Mouse (Mus musculus): Measurements from ENCODE around the gene Cbr1.
"Not testable (repeated sequence)": the region's sequence is repeated elsewhere in the genome, so short reads cannot be mapped to it uniquely, and the experiment has no call there.

The Cbr1 gene

DNA sequence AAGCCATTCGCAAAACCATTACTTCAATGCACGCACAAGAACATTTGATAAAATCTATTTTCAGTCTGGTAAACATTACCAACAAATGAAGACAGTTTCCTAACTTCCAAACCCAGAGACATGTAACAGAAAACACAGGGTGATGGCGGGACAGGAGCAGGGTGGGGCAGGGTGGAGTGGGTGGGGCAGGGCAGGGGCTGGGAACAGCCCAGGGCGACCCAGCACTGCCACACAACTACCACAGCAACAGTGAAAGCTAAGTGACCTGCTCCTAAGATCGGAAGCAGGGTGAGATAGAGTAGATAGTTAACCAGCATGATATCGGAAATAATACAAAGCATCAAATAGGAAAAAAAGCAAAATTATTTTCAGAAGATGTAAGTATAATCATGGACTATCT, 6.2 kb upstream of the Cbr1 start:
- DNase-seq: no peak

DNA sequence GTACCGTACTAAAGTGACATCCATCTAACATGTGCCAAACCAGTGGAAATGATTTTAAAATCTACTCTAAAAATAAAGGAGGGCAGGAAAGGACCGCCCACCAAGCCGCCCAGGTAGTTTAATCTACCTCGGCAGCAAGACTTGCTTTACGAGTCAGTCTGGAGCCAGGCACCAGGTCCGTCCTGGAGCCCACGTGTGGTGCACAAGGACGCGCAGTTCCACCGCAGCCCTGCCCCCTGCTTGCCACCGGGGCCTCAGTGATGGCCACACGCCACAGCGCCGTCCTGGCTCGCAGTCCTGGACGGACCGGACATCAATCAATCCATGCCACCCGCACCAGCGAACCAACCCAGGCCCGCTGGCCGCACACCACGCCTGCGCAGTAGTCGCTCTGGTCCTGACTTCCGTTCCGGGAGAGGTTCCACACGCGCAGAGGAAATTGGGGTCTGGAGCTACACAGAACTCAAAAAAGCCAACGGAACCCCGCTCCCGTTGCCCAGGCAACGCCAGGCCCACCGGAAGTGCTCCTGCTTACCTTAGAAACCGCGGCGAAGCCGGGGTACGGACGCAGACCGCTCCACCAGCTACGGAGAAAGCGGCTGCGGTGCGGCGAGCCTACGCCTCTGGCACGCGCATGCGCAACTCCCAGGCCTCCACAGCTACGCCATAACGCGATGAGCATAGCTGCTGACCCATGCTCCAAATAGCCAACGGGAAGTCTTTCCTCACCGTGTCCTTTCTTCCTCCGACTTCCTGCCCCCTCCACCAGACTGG, 2.0 kb upstream of the Cbr1 start, which contains the start of gene Setd4:
TSS of gene Setd4 (minus strand) at position 625 of the 774 bp plus-strand sequence.
- DNase-seq: peak; percentile 95 to 98

DNA sequence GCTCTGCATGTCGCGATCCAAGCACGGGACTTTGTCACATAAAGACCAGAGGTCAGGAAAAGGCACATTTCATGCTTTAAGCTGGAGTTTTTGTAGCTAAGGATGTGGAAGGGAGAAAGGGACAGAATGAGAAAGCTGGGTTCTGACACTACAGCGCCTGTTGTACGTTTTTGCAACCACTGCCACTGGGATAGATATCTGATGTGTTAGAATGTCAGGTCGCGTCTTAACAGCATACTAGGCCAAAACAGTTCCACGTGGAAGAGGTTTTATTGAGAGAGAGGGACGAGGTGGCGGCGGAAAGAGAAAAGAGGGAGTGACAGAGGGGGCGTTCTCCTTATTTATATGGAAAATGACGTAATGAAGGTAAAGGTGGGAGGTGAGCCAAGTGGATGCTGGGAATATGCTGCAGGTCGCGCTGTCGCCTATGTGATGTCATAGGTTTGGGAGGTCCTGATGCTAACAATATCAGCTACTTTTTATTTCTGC, 1.1 kb upstream of the Cbr1 start:
- peak in 1 of 2 experiments; percentile 2 for DNase-seq

DNA sequence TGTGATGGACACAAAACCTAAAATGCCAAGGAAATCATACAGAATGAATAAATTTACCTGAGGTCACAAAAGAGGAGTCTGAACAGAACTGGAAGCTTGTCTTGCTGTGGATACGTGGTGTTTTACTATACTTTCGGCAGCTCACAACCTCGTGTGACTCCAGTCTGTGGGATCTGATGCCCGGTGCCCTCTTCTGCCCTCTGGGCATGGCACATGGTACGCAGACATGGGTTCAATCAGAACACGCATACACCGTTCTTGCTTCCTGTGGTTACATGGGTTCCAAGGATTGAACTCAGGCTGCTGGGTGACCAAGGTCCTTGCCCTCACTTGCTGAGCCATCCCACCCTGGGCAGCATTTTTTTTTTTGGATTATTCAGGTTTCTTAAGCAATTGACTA, 493 bp downstream of the Cbr1 start:
- DNase-seq: no peak

DNA sequence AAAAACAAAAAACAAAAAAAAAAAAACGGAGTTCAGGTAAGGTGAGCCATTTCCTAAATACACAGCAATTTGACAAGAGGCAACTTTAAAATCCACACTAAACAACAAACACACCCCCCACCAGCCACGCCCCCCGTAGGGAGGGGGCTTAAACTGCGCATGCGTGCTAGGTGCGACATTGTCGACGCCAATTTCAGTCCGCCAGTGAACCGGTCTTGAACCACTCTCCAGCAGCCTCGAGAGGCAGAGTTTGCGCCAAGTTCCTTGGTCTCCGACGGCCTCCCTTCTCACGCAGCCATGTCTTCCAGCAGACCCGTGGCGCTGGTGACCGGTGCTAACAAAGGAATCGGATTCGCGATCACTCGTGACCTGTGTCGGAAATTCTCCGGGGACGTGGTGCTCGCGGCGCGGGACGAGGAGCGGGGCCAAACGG, 2.0 kb downstream of the Cbr1 start:
- peak; percentile 87 to 93 for DNase-seq

DNA sequence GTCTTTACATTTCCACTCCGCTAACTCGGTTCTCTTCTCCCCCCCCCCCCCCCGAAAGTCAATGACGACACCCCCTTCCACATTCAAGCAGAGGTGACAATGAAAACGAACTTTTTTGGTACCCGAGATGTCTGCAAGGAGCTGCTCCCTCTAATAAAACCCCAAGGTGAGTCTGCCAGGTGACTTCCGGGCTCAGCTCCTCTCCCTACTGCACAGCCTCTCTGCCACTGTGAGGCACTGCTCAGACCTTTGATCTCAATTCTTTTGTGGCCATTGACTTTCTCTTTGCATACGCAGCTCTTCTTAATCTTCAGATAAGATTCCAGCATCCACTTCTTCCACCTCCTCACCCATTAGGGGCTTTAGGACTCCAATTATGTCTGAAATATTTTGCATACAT, 3.1 kb downstream of the Cbr1 start:
- DNase-seq: no peak

DNA sequence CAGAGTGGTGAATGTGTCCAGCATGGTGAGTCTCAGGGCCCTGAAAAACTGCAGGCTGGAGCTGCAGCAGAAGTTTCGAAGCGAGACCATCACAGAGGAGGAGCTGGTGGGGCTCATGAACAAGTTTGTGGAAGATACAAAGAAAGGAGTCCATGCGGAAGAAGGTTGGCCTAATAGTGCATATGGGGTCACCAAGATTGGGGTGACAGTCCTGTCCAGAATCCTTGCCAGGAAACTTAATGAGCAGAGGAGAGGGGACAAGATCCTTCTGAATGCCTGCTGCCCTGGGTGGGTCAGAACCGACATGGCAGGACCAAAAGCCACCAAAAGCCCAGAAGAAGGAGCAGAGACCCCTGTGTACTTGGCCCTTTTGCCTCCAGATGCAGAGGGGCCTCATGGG, 4.1 kb downstream of the Cbr1 start:
- no peak for DNase-seq

DNA sequence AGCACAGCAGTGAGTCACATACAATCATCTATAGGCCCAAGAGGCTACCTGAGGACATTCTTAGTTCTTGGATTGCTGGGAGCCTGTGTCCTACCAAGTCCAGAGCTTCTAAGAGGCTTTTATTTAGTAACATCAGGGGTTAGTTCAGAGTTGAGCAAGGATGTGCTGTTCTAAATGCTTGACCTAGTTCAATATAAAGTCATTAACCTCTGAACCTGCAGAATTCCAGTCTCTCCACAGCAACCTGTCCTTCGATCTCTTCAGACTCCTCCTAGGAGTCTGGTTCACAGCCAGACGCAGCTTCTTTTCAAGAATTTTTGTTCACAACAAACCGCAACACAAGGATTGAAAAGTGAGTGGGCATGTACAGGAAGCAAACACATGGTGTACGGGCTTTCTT, 5.3 kb downstream of the Cbr1 start:
- DNase-seq: peak in 1 of 2 experiments; percentile 17

DNA sequence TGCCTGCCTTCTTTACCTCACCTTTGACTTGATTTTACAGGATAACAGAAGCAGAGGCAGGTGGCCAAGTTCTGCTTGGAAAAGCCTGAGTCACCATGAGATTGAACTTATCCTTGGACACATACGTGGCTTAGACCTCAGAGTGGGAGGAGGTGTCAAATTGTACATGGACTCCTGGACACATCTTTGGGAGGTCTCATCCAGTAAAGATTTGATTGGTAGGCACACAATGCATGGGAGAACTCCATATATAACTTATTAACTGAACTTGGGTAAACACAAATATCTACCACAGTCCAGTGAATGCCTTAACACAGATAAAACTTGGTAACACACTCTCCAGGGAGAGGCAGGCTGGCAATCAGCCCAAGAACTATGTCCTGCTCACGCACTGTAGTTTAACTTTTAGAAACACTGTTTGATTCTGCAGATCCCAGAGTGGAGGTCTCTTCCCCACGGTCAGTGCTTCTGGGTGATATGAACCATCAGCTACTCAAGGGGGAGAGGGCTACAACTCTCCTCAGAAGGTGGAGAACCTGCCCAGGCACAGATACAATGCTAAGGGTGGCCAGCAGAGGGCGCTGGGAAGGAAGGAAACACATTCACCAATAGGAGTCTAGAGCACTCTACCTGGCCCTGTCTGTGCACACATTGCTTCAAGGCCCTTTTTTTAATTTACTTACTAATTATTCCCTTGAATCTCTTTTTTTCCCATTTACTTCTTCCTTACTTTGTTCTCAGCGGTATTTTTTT, 9.6 kb downstream of the Cbr1 start:
- peak; percentile 80 to 85 for DNase-seq

DNA sequence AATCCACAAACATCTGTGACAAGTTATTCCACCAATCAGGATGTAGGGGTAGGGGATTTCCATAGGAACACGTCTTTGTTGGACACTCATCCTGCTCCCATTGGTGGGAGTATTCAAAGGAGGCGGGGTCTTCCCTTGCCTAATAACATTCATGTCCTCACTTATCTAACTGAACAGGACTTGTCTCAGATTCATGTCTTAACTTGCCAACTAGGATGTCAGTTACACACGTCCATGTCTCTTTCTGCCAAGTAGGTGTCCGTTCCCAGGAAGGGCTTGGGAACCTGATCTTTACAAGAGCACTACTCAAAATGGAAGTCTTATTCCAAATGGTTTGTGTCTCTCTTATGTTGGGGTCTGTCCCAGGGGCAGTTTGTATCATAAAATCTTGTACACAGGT, 18.1 kb downstream of the Cbr1 start:
- not testable (repeated sequence) for DNase-seq

DNA sequence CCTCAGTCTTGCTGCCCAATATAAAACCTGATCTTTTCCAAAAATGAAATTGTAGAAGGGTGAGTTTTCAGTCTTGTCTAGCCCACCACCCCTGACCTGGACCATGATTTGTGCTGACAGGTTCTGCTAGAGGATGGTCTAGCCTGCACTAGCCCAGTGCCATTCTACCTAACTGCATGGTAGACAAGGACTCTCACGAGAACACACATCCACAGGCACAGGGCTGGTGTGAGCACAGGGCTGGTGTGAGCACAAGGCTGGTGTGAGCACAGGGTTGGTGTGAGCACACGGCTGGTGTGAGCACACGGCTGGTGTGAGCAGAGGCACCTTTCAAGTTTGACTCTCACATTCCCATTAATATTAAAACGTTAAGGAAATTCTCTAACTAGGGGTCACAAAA, 19.0 kb downstream of the Cbr1 start:
- no peak for DNase-seq

DNA sequence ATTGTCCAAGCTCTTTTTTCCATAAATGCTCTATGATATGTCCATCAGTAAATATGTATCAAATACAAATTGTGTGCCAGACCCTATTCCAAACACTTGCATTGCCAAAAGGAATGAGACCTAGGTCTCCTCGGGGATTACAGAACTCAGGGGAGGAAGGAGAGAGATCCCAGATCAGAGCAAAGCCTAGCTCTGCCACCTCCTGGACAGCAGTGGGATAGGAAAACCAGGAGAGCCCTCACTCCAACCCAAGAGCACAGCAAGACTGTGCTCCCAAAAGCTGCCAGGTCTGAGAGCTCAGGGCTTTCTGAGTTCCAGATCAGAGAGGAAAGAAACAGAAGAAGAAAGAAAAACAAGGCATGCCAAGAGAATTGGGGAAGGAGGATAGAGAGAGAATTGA, 21.1 kb downstream of the Cbr1 start:
- peak; percentile 55 to 61 for DNase-seq

DNA sequence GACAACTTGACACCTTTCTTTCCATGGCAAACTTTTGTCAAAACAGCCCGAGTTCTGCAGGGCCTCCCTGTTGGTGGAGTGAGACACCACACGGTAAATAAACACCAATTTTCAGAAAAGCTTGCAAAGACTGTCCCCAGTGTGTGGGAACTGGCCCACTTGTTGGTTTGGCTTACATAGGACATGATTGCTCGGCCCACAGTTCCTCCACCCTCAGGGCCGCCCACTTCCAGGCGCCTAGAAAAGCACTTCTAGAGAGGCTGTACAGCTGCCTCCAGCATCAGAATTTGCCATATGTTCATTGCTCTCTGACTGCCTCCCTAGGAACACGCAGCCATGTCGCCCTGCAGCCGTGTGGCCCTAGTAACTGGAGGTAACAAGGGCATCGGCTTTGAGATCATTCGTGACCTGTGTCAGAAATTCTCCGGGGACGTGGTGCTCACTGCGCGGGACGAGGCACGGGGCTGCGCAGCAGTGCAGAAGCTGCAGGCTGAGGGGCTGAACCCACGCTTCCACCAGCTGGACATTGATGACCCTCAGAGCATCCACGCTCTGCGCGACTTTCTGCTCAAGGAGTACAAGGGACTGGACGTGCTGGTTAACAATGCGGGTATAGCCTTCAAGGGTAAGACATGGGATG, 22.2 kb downstream of the Cbr1 start, which contains the start of gene Gm5678:
TSS of gene Gm5678 (plus strand) at position 337 of the 640 bp plus-strand sequence.
- no peak for DNase-seq

DNA sequence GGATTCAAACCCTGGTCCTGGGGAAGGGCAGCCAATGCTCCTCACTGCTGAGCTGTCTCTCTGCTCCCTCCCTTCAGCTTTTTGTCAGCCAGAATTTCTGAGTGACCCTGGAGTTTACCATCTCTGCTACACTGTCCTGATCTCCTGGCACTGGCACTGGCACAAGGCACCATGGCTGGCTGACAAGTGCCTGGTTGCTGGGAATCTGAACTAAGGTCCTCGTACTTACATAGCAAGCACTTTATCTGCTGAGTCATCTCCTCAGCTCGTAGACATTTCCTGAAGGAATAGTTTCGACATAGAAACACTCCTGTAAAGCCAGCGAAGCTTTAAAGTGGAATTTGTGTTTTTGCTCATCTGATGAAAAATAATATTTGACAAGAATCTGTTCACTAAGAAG, 38.4 kb downstream of the Cbr1 start:
- DNase-seq: no peak

DNA sequence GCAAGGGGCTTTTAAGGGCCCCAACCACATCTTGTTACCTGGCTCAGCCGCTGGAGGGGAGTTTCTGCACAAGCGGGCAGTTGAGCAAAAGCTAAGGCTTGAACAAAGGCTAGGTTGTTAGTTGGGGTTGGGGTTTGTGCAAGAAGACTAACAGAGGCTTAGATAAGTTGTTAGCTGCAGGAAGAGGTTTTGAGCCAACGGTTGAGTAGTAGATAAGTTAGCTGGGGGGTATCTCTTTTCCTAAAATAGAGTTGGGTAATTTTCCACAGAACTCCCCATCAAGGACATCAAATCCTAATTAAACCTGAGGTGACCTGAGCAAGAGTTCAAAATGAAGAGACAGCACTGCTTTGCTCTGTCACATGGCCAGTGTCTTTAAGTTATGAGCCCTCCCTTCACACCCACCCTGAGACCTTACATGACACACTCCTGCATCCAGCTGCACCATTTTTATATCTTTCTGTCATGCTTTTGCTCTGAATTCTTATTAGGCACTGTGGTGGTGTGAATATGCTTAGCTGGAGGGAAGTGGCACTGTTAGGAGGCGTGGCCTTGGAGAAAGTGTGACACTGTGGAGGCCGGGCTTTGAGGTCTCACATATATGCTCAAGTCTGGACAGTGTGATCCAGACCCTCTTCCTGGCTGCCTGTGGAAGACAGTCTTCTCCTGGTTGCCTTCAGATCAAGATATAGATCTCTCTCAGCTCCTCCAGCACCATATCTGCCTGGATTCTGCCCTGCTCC, 43.0 kb downstream of the Cbr1 start:
- DNase-seq: no peak
